Mouse (Mus musculus): ENCODE measurements at regions not wholly inside any gene's neighbourhood (a gene's known extent, or its start where the extent isn't known, plus 50 kb on each side); places are given as distances from the start of the nearest gene placed in this dataset.

DNA sequence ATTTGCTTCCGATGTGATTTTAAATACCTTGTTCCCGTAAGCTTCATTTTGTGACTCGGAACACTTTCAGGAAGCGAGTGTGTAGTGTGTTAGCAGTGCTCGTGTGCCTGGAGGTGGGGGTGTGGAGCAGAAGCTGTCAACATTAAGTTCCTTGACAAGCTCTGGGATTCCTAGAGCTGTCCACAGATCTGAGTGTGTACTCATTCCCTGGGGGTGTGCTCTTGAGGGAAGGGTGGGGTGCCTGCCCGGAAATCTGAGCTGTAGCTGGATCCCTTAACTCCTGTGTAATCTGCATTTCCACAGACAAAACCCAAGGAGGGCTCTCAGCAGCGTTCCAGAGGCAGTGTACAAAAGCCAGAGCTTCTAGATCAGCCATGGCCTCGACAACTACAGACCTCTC, 335.8 kb downstream of the Etnk1 start:
- no peak overlapping the region for H3K27ac ChIP-seq (ENCODE audit: low read depth)
- 28% methylated on average over 8 of the region's 8 CpGs for WGBS

DNA sequence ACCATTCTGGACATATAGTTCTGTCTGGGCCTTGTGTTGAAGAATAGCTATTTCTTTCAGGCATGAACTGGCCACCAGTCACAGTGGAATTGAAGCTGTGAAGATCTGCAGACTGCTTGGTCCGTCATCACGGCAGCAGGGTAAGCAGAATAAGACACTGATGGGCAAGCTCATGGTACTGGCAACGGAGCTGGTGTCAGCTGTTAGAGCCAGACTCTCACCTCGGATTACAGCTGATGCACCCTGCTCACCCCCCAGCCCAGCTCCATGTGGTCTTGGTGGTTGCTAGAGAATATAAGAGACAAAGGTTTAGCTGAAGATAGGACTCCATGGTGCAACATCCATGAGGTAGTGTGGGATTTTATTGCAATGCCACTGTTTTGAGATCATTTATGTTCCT, 336.9 kb downstream of the Etnk1 start:
- WGBS = 78% methylated on average over 4 of the region's 4 CpGs
- Histone ChIP-seq H3K9ac (replicated peaks; ENCODE audit: low read depth, low read length) (no peak overlapping the region), H3K4me3 (ENCODE audit: low read depth, low read length) (no peak overlapping the region)

More for the DNA sequence above, 335.8 kb downstream of the Etnk1 start:
- TF ChIP-seq EP300 (IDR thresholded peaks at IDR 0.05; ENCODE audit: low read depth) (no peak), CTCF (IDR thresholded peaks at IDR 0.05; ENCODE audit: low read depth) (no peak)
- H3K9me3 ChIP-seq (replicated peaks; ENCODE audit: control insufficient read depth, low read length) = no peaks in the 10 kb centered on the region
- H3K4me2 ChIP-seq (ENCODE audit: low read depth, low read length) = no peak overlapping the region
- ATAC-seq (ENCODE audit: insufficient read depth, low read depth) (no peak), DNase-seq (ENCODE audit: low spot score) (no peak)
- no peaks in the 10 kb centered on the region for H3K4me1 ChIP-seq (ENCODE audit: control insufficient read depth, insufficient read depth)
- no peaks in the 10 kb centered on the region for H3K36me3 ChIP-seq (replicated peaks; ENCODE audit: control insufficient read depth, insufficient read depth, low read length)
- no peak overlapping the region for H3K4me3 ChIP-seq (ENCODE audit: low read depth, low read length)
- H3K27me3 ChIP-seq (ENCODE audit: control insufficient read depth, insufficient read depth, low read length) = no peaks in the 10 kb centered on the region
- no peak overlapping the region for H3K9ac ChIP-seq (replicated peaks; ENCODE audit: low read depth, low read length)

DNA sequence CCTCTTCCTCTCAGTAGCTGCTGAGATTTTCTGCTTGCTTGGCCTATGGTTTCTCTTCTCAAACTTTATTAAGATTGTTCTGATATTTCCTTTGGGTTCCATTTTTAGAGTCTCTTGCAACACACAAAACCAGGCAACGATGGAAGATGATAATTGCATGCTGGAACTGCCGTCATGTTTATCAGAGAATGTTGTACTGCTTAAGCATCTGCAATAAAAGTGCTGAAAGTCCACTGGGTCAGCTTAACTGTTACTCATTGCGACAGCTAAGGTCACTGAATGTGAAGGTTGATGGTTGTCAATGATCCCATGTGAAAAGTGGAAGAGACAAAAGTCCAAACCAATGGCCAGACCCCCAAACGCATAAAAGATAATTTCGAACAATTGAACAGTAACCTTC, 346.4 kb downstream of the Etnk1 start:
- TF ChIP-seq CTCF (IDR thresholded peaks at IDR 0.05; ENCODE audit: low read depth) (no peak), EP300 (IDR thresholded peaks at IDR 0.05; ENCODE audit: low read depth) (no peak)
- no peak for DNase-seq (ENCODE audit: low spot score)
- no peak overlapping the region for H3K9ac ChIP-seq (replicated peaks; ENCODE audit: low read depth, low read length)
- WGBS = 66% methylated on average over 5 of the region's 5 CpGs
- ATAC-seq (ENCODE audit: insufficient read depth, low read depth) = no peak
- no peaks in the 10 kb centered on the region for H3K4me1 ChIP-seq (ENCODE audit: control insufficient read depth, insufficient read depth)
- no peak overlapping the region for H3K27ac ChIP-seq (ENCODE audit: low read depth)
- no peak overlapping the region for H3K4me3 ChIP-seq (ENCODE audit: low read depth, low read length)
- H3K9me3 ChIP-seq (replicated peaks; ENCODE audit: control insufficient read depth, low read length) = no peaks in the 10 kb centered on the region
- H3K27me3 ChIP-seq (ENCODE audit: control insufficient read depth, insufficient read depth, low read length) = no peaks in the 10 kb centered on the region
- no peak overlapping the region for H3K4me2 ChIP-seq (ENCODE audit: low read depth, low read length)
- H3K36me3 ChIP-seq (replicated peaks; ENCODE audit: control insufficient read depth, insufficient read depth, low read length) = no peaks in the 10 kb centered on the region

More for the DNA sequence above, 336.9 kb downstream of the Etnk1 start:
- TF ChIP-seq CTCF (IDR thresholded peaks at IDR 0.05; ENCODE audit: low read depth) = no peak
- no peak for TF ChIP-seq EP300 (IDR thresholded peaks at IDR 0.05; ENCODE audit: low read depth)
- no peaks in the 10 kb centered on the region for H3K4me1 ChIP-seq (ENCODE audit: control insufficient read depth, insufficient read depth)
- H3K9me3 ChIP-seq (replicated peaks; ENCODE audit: control insufficient read depth, low read length) = no peaks in the 10 kb centered on the region
- H3K27me3 ChIP-seq (ENCODE audit: control insufficient read depth, insufficient read depth, low read length) = no peaks in the 10 kb centered on the region
- no peak overlapping the region for H3K27ac ChIP-seq (ENCODE audit: low read depth)
- ATAC-seq (ENCODE audit: insufficient read depth, low read depth) (no peak), DNase-seq (ENCODE audit: low spot score) (no peak)
- no peaks in the 10 kb centered on the region for H3K36me3 ChIP-seq (replicated peaks; ENCODE audit: control insufficient read depth, insufficient read depth, low read length)
- H3K4me2 ChIP-seq (ENCODE audit: low read depth, low read length) = no peak overlapping the region

DNA sequence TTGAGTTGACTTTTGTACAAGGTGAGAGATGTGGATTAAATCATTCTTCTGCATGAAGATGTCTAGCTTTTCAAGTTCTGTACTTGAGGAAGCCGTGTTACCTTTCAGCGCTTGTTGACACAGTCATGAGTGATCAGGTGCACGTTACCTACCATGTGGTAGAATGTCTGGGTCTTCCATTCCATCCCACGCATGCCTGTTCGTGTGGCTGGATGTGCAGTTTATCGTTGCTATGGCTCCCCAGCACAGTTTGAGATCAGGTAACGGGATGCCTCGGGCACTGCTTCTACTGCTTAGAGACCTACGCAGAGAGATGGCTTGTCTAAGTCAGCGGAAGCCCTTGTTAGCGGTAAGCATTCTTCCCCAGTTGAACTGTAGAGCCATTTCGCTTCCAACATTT, 348.1 kb downstream of the Etnk1 start:
- no peak overlapping the region for H3K27ac ChIP-seq (ENCODE audit: low read depth)
- WGBS = 88% methylated on average over 12 of the region's 12 CpGs
- DNase-seq (ENCODE audit: low spot score) = no peak
- no peak overlapping the region for H3K4me2 ChIP-seq (ENCODE audit: low read depth, low read length)
- H3K27me3 ChIP-seq (ENCODE audit: control insufficient read depth, insufficient read depth, low read length) = no peaks in the 10 kb centered on the region
- TF ChIP-seq CTCF (IDR thresholded peaks at IDR 0.05; ENCODE audit: low read depth) (no peak), EP300 (IDR thresholded peaks at IDR 0.05; ENCODE audit: low read depth) (no peak)
- no peak overlapping the region for H3K4me3 ChIP-seq (ENCODE audit: low read depth, low read length)
- no peaks in the 10 kb centered on the region for H3K4me1 ChIP-seq (ENCODE audit: control insufficient read depth, insufficient read depth)
- no peaks in the 10 kb centered on the region for H3K36me3 ChIP-seq (replicated peaks; ENCODE audit: control insufficient read depth, insufficient read depth, low read length)
- no peak for ATAC-seq (ENCODE audit: insufficient read depth, low read depth)
- H3K9ac ChIP-seq (replicated peaks; ENCODE audit: low read depth, low read length) = no peak overlapping the region
- H3K9me3 ChIP-seq (replicated peaks; ENCODE audit: control insufficient read depth, low read length) = no peaks in the 10 kb centered on the region

DNA sequence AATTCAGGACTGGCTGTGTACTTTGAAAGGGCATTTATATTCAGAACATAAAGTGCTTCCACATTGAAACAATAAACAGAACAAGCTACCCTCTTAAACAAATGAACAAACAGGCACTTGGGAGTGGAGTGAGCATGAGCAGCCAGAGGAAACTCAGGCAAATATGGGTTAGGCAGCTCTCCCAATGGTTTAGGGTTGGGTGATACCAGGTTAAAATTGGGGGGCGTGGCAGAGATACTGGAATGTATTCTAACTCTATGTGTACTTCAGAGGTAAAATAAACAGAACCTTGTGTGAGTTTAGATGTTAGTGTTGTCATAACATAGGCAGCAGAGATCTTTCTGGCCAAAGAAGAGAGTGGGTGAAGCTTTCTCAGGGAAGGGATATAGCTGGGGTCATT, 349.7 kb downstream of the Etnk1 start:
- Histone ChIP-seq H3K4me3 (ENCODE audit: low read depth, low read length) (no peak overlapping the region), H3K36me3 (replicated peaks; ENCODE audit: control insufficient read depth, insufficient read depth, low read length) (no peaks in the 10 kb centered on the region), H3K27me3 (ENCODE audit: control insufficient read depth, insufficient read depth, low read length) (no peaks in the 10 kb centered on the region), H3K9ac (replicated peaks; ENCODE audit: low read depth, low read length) (no peak overlapping the region), H3K9me3 (replicated peaks; ENCODE audit: control insufficient read depth, low read length) (no peaks in the 10 kb centered on the region), H3K4me1 (ENCODE audit: control insufficient read depth, insufficient read depth) (no peaks in the 10 kb centered on the region), H3K27ac (ENCODE audit: low read depth) (no peak overlapping the region), H3K4me2 (ENCODE audit: low read depth, low read length) (no peak overlapping the region)
- TF ChIP-seq EP300 (IDR thresholded peaks at IDR 0.05; ENCODE audit: low read depth) (no peak), CTCF (IDR thresholded peaks at IDR 0.05; ENCODE audit: low read depth) (no peak)
- DNase-seq (ENCODE audit: low spot score) = no peak
- ATAC-seq (ENCODE audit: insufficient read depth, low read depth) = no peak
- WGBS = 67% methylated on average over 1 of the region's 1 CpGs

DNA sequence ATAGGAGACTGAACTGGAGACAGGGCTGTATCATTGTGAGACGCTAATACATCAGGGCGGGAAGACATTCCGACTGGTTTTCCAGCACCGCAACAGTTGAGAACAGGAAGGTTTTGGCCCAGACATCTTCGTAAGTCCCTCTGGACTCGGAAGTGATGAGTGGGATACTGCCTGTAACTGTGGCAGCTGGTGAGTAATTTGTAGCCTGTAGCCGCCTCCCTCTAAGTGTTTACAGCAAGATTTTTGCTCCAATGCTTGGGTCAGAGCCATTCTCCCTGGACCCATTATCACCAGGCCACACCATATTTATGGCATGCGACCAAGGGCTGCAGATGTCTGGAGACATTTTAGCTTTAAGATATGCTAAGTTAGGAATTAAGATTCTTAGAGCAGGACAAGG, 351.5 kb downstream of the Etnk1 start:
- no peak for ATAC-seq (ENCODE audit: insufficient read depth, low read depth)
- Histone ChIP-seq H3K27me3 (ENCODE audit: control insufficient read depth, insufficient read depth, low read length) (no peaks in the 10 kb centered on the region), H3K9ac (replicated peaks; ENCODE audit: low read depth, low read length) (no peak overlapping the region), H3K4me2 (ENCODE audit: low read depth, low read length) (no peak overlapping the region), H3K27ac (ENCODE audit: low read depth) (no peak overlapping the region), H3K4me3 (ENCODE audit: low read depth, low read length) (no peak overlapping the region), H3K9me3 (replicated peaks; ENCODE audit: control insufficient read depth, low read length) (no peaks in the 10 kb centered on the region), H3K36me3 (replicated peaks; ENCODE audit: control insufficient read depth, insufficient read depth, low read length) (no peaks in the 10 kb centered on the region), H3K4me1 (ENCODE audit: control insufficient read depth, insufficient read depth) (no peaks in the 10 kb centered on the region)
- TF ChIP-seq CTCF (IDR thresholded peaks at IDR 0.05; ENCODE audit: low read depth) = no peak
- DNase-seq (ENCODE audit: low spot score) = no peak
- 85% methylated on average over 8 of the region's 8 CpGs for WGBS
